Mouse (Mus musculus) heart, embryonic 15.5 days (tissue): ENCODE measurements around the gene Ano6. TPM values are rescaled to one million over a fixed set of nuclear protein-coding genes. Genes with fewer than 3 reads are reported as not detected.

Experiments
- ATAC-seq: fragments of 200-750 bp; cut with Nextera tagmentation; replicated peaks from 2 replicates; pipeline ENCODE4 v1.8.0; 2017; ENCODE audit warnings: low read depth, moderate TSS enrichment; ENCODE audit not compliant: insufficient number of reproducible peaks, insufficient read depth, low FRiP score
- H3K27ac ChIP-seq: fragments of 300-500 bp; sonication (generic); 2 replicates; pipeline ENCODE4 v1.5.1; 2015; ENCODE audit warnings: mild to moderate bottlenecking, inconsistent platforms
- H3K27me3 ChIP-seq: fragments of 300-500 bp; sonication (generic); 2 replicates; pipeline ENCODE4 v1.6.1; 2015; ENCODE audit warnings: inconsistent platforms
- H3K36me3 ChIP-seq: fragments of 300-500 bp; sonication (generic); 2 replicates; pipeline ENCODE4 v1.6.1; 2015; ENCODE audit warnings: mild to moderate bottlenecking, inconsistent platforms
- H3K4me1 ChIP-seq: fragments of 300-500 bp; sonication (generic); replicated peaks from 2 replicates; pipeline ENCODE4 v1.6.1; 2015; ENCODE audit warnings: inconsistent platforms
- H3K4me2 ChIP-seq: fragments of 300-500 bp; sonication (generic); 2 replicates; pipeline ENCODE4 v1.6.1; 2015; ENCODE audit warnings: inconsistent platforms, mild to moderate bottlenecking, moderate library complexity
- H3K4me3 ChIP-seq: fragments of 300-500 bp; sonication (generic); 2 replicates; pipeline ENCODE4 v1.5.1; 2015; ENCODE audit warnings: mild to moderate bottlenecking, inconsistent platforms
- H3K9ac ChIP-seq: fragments of 300-500 bp; sonication (generic); 2 replicates; pipeline ENCODE4 v1.6.1; 2015; ENCODE audit warnings: mild to moderate bottlenecking, inconsistent platforms
- H3K9me3 ChIP-seq: fragments of 300-500 bp; sonication (generic); replicated peaks from 2 replicates; pipeline ENCODE4 v1.6.1; 2016; ENCODE audit warnings: inconsistent platforms
- WGBS: fragments of 180-500 bp; shearing (Covaris S2); methylation state at CpG from one replicate; pipeline ENCODE4 v1.1.7; 2015; ENCODE audit warnings: mixed read lengths; 5-methylcytosine and 5-hydroxymethylcytosine counted together
- microRNA-seq: library from miRNA; unstranded; fragments of <30 nt; microRNA quantifications from one replicate; pipeline ENCODE4, GENCODE M21; 2016
- polyA plus RNA-seq: library from polyadenylated mRNA; unstranded; fragments of >200 nt; fragmentation: Nextera tagmentation; extraction: Ambion mirVana; gene quantifications from 2 replicates; pipeline ENCODE4 v1.2.1, GENCODE M21; 2015

Ano6 gene
- polyA plus RNA-seq, 1 experiment from 2014 or later, result 27.2 TPM

DNA sequence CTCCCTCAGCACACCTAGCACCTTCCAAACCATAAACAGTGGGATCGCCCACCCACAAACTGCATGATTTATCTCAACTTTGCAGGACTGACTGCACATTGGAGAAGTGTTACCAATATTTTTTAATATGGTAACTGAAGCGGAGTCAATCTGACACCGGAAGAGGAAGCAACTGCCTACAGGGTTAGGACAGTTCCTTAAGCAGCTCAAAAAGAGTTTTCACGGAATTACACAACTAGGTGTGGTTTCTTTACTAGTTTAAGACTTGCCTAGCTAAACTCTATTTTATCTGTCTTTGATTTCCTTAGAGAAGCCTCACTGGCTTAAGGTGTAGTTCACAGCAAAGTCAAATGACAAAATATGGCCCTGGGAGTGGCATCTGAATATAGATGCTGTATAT lies 223.9 kb downstream of the Ano6 start:
- 89% methylated on average over 4 of the region's 4 CpGs for WGBS

DNA sequence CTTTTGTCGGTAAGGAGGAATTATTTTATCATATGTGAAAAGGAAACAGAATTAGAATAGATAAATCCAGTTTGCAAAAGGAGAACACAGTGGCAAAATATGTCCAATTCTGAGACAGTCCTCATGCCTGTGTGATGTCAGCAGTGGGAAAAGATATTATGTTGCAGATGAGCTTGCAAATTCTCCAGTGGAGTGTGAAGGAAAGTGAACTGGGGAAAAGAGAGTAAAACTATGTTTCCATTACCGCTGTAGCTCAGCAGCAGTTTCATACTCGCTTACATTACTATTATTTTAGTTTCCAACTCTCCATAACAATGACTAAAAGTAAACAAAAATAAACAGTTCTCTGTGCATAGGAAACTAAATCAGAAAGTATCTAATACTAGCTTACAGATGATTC lies 229.8 kb downstream of the Ano6 start:
- no peak for ATAC-seq
- H3K36me3 ChIP-seq, result no peaks in the 10 kb centered on the region
- WGBS, result 74% methylated on average over 3 of the region's 3 CpGs
- H3K27me3 ChIP-seq, result no peaks in the 10 kb centered on the region
- no peak overlapping the region for H3K4me2 ChIP-seq
- H3K9ac ChIP-seq, result no peak overlapping the region
- no peak overlapping the region for H3K27ac ChIP-seq
- no peaks in the 10 kb centered on the region for H3K9me3 ChIP-seq
- no peaks in the 10 kb centered on the region for H3K4me1 ChIP-seq
- H3K4me3 ChIP-seq, result no peak overlapping the region

More for the DNA sequence above, 223.9 kb downstream of the Ano6 start:
- Histone ChIP-seq H3K4me3 (no peak overlapping the region), H3K27me3 (no peaks in the 10 kb centered on the region), H3K36me3 (no peaks in the 10 kb centered on the region), H3K4me2 (no peak overlapping the region), H3K27ac (no peak overlapping the region), H3K9ac (no peak overlapping the region), H3K4me1 (no peaks in the 10 kb centered on the region), H3K9me3 (no peaks in the 10 kb centered on the region)
- ATAC-seq, result no peak

DNA sequence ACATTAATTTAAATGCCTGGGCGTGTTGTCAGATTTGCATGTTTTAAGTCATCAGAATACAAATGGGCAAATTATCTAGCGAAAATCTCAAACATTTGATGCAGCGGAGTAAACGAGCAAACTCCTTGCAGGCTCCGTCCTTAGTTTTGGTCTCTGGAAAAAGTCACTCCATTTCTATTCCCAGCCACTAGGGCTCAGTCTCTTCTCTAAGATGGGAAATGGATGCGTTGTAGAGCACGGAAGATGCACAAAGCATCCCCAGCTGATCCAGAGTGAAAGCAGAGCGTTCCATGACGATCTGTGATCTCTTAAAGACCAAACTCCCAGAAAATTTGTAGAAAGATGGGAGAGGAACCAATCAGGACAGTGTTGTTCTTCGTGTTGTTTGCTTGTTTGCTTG lies 230.9 kb downstream of the Ano6 start:
- ATAC-seq, result no peak

More for the DNA sequence above, 230.9 kb downstream of the Ano6 start:
- Histone ChIP-seq H3K36me3 (no peaks in the 10 kb centered on the region), H3K4me1 (no peaks in the 10 kb centered on the region), H3K4me3 (no peak overlapping the region), H3K9ac (no peak overlapping the region), H3K27ac (no peak overlapping the region), H3K4me2 (no peak overlapping the region), H3K27me3 (no peaks in the 10 kb centered on the region), H3K9me3 (no peaks in the 10 kb centered on the region)
- 46% methylated on average over 10 of the region's 10 CpGs for WGBS

Small RNA genes lying within 50 kb of the gene (microRNA-seq; reads per million reads assigned to microRNA genes)
- gene Gm25070, result not detected

Other genes with a start within 250 kb of the Ano6 start
- 0.33 TPM in 1 of 2 replicates, not detected in the other for gene Dbx2, start 134.9 kb upstream of the Ano6 start, polyA plus RNA-seq